Mouse (Mus musculus) cortical plate, adult 2 months (tissue): ENCODE data around the gene Actl6a. TPM values are rescaled to one million over a fixed set of nuclear protein-coding genes. Genes with fewer than 3 reads are reported as not detected.
"Not testable (repeated sequence)": the region's sequence is repeated elsewhere in the genome, so short reads cannot be mapped to it uniquely, and the experiment has no call there.

Experiments used
- H3K27ac ChIP-seq: fragments of 200-500 bp; 2 replicates; pipeline ENCODE4 v1.5.1; 2012; ENCODE audit warnings: low read length, control low read depth, inconsistent platforms; ENCODE audit not compliant: insufficient read depth
- H3K4me1 ChIP-seq: fragments of 200-500 bp; 2 replicates; pipeline ENCODE4 v1.6.1; 2011; ENCODE audit warnings: low read length; ENCODE audit not compliant: control insufficient read depth, insufficient read depth
- H3K4me3 ChIP-seq: fragments of 200-500 bp; 2 replicates; pipeline ENCODE4 v1.5.1; 2011; ENCODE audit warnings: mild to moderate bottlenecking, low read length, control low read depth; ENCODE audit not compliant: insufficient read depth
- CTCF ChIP-seq: fragments of 200-500 bp; IDR thresholded peaks from 2 replicates; pipeline ENCODE4 v1.5.1; 2011; ENCODE audit warnings: mild to moderate bottlenecking, control low read depth, low read length; ENCODE audit not compliant: insufficient read depth; ENCODE audit errors: extremely low read depth
- POLR2A ChIP-seq: fragments of 200-500 bp; IDR thresholded peaks from 2 replicates; pipeline ENCODE4 v1.6.1; 2011; ENCODE audit warnings: mild to moderate bottlenecking, low read length, control low read depth; ENCODE audit not compliant: insufficient read depth; ENCODE audit errors: extremely low read depth
- polyA plus RNA-seq: library from polyadenylated mRNA; depleted of rRNA; stranded (reverse); fragments of >200 nt; gene quantifications from 2 replicates; pipeline ENCODE4 v1.2.3, GENCODE M21; 2012; rRNA removed

The Actl6a gene
- polyA plus RNA-seq, result 17.7 and 17.9 TPM in 2 replicates

DNA sequence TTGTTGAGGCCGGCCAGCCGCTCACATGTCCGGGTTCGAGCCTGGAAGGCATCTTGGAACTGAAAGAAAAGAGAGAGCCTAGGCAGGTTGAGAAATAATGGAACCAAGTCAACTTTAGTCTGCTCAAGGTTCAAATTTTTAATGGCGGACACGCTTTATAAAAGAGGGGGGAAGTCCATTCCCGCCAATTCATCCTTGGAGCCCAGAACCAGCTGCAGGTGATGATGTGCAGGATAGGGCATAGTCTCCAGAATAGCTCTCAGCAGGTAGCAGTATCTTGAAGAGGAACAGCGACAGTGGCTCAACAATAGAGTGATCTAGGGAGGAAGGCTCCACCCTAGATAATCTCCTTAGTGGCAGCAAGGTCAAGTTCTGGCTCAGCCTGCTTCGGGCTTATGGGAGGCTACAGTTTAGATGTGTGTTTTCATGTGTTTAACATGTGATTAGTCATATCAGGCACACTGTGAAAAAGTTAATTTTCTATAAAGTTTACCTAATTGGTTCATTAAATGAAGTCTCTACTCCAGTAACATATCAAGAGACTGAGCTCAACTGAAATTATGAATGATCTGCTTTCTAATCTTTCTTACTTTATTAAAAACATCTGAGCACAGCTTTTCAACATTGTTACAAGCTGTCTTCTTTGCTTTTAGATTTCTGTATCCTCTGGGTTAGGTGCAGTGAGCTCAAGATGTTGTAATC, at the start of gene Actl6a:
Actl6a (plus strand) TSS at position 652 of the 702 bp plus-strand sequence.
- not testable (repeated sequence) for H3K27ac ChIP-seq, H3K4me1 ChIP-seq, H3K4me3 ChIP-seq

DNA sequence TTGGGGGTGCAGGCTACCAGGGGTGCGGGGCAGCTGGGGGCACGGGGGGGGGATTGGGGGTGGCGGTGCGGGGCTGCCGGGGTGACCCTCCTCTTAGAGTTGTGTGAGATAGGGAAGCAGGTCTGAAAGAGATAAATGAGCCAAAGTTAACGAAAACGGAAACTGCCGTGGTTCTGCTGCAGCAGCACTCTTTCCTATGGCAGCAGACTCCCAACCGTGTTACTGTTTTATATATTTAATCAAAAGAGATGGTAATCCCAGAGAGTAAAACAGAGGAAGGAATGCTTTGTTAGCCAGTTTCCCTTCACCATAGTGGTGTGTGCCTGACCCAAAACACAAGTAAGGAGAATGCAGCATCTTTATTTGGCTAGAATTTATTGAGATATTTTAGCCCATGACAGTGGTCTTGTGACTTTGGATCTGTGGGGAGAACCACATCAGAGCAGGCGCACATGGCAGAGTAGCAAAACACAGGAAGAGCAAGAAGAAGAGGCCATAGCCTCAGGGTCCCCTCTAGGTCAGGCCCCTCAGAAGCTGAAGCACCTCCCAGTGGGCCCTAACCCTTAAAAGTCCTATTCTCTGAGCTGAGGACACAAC, 49.6 kb upstream of the Actl6a start:
- Histone ChIP-seq H3K4me3 (no peak overlapping the region), H3K4me1 (peaks cover 2% of the 10 kb centered on the region; the same call in 1 of the 2 replicates), H3K27ac (no peak overlapping the region)
- TF ChIP-seq CTCF (no peak), POLR2A (no peak)

GRCm38 (mm10) chr3:32658401-32658800, 47.7 kb upstream of the Actl6a start:
- H3K4me3 ChIP-seq, result no peak overlapping the region
- TF ChIP-seq CTCF (no peak), POLR2A (no peak)
- H3K27ac ChIP-seq, result no peak overlapping the region
- H3K4me1 ChIP-seq, result peaks cover 2% of the 10 kb centered on the region; the same call in 1 of the 2 replicates

DNA sequence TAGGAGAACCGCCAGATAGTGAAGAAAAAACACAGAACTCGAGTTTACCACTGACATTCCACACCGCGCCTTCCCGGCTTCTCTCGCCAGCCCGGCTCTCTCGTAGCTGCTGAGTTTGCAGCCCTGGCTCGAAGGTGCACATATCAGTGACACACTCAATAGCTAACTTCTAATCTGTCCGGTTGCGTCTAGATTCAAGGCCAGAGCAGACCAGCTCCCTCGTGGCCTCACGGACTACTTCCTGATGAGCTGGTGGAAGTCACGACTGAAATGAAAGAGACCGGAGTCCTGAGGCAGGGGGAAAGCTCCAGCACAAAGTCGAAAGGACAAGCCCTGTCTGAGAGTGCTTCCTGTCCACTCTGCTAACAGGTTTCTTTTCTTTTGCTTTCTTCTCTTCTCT, 47.3 kb upstream of the Actl6a start:
- TF ChIP-seq CTCF (no peak), POLR2A (no peak)

GRCm38 (mm10) chr3:32659506-32659905, 46.6 kb upstream of the Actl6a start:
- Histone ChIP-seq H3K4me1 (peaks cover 2% of the 10 kb centered on the region; the same call in 1 of the 2 replicates), H3K4me3 (no peak overlapping the region), H3K27ac (no peak overlapping the region)
- TF ChIP-seq POLR2A, result no peak
- TF ChIP-seq CTCF, result no peak

More for the DNA sequence above, 47.3 kb upstream of the Actl6a start:
- Histone ChIP-seq H3K4me3 (no peak overlapping the region), H3K27ac (no peak overlapping the region), H3K4me1 (peaks cover 2% of the 10 kb centered on the region; the same call in 1 of the 2 replicates)

DNA sequence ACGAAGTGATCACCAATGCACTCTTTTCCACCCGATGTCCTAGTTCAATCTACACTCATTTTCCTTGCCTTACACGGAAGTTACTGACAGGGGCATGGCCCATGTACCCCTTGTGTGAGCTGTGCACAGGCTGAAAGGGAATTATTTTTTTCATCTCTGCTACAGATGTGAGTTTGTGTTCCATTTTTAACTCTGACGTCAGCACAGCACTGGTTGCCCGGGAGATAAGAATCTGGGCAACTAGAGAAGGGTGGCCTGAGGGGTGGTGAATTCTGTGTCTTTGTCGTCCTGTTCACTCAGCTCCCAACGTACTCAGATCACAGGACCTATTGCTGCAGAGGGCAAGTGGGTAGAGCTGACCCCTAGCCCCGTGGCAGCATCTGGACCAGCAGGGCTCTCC, 45.8 kb upstream of the Actl6a start:
- Histone ChIP-seq H3K4me1 (peaks cover 2% of the 10 kb centered on the region; the same call in 1 of the 2 replicates), H3K27ac (peak overlapping the region; percentile 42; the same call in 1 of the 2 replicates), H3K4me3 (no peak overlapping the region)
- TF ChIP-seq CTCF (no peak), POLR2A (no peak)

DNA sequence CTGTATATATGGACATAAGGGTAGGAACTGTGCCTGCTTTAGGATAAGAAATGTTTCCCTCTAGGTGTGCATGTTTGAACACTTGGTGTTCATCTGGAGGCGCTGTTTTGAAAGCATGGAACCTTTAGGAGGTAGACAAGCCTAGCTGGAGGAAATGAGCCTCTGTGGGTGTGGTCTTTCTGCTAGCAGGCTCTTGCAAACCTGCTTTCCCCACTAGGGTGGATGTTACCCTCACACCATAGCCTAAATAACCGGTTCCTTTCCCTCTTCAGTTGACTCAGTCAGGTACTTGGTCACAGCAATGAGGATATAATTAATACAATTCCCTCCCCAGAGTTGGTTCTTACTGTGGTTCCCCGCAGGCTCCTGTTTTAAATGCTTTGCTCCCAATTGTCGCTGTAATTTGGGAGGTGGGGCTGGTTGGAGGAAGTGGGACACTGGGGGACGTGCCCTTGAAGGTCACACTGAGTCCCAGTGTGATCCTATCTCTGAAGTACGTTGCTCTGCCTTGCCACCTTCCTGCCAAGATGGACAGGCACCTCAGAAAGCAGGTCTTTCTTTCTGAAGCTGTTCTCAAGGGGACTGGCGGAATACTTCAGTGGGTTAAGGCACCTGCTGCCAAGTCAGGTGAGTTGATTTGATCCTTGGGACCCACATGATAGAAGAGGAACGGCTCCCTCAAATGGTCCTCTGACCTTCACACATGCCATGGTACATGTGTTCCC, 45.1 kb upstream of the Actl6a start:
- H3K4me3 ChIP-seq, result no peak overlapping the region
- peaks cover 2% of the 10 kb centered on the region; the same call in 1 of the 2 replicates for H3K4me1 ChIP-seq
- TF ChIP-seq CTCF (no peak), POLR2A (no peak)
- H3K27ac ChIP-seq, result no peak overlapping the region

- Histone ChIP-seq H3K4me3 (no peak overlapping the region), H3K27ac (no peak overlapping the region), H3K4me1 (peaks cover 2% of the 10 kb centered on the region; the same call in 1 of the 2 replicates)
- no peak for TF ChIP-seq POLR2A
- TF ChIP-seq CTCF, result no peak
Measured at GRCm38 (mm10) chr3:32661556-32661930, 44.6 kb upstream of the Actl6a start.

DNA sequence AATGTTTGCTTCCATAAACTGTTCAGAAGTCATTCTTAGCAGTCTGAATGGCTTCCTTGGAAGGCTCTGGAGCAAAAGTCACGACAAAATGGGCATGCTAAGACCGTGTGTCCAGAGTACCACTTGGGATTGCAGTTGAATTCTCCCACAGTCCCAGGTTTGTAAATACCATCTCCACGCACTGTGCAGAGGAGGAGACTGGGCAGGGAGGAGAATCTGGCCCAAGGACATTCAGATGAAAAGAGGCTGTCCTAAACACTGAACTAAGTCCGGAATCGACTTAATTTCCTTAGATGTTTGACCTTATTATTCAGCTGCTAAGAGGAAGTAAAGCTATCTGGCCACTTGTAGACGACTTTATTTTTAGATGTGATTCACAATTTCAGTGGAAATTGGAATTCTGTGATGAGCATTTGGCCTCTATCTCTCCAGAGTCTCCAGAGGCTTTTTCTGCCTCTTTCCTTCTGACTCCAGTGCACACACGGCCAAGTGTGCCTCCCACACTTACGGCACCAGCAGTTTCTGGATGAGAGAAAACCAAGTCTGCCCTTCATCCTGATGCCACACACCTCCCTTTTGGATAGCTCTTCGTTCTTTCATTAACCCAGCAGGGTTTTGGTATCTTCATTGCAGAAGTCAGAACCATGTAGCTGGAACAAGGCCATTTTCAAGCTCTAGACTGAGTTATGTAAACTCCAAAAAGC, 37.7 kb upstream of the Actl6a start:
- Histone ChIP-seq H3K4me3 (no peak overlapping the region), H3K4me1 (peaks cover 7% of the 10 kb centered on the region; the same call in 1 of the 2 replicates), H3K27ac (peak overlapping the region; percentile 52; the same call in 1 of the 2 replicates)
- TF ChIP-seq CTCF (no peak), POLR2A (no peak)
